Mouse (Mus musculus) lung, postnatal 10 days (tissue): ENCODE results near the gene Hcar1.

Experiments used
- DNase-seq: peaks from one replicate; pipeline ENCODE4 v3.0.0; 2021

Gene Hcar1

GRCm38 (mm10) chr5:123879928-123880327 lies at the start of gene Hcar1:
Gene Hcar1, minus strand, starts transcription at chr5:123880020.
- DNase-seq = peak; percentile 54

GRCm38 (mm10) chr5:123927118-123927517 lies 47.3 kb upstream of the Hcar1 start, which contains the start of gene Gm43518:
Gene Gm43518, plus strand, starts transcription at chr5:123927418.
- DNase-seq = no peak

GRCm38 (mm10) chr5:123922112-123922511 lies 42.3 kb upstream of the Hcar1 start:
- DNase-seq = no peak

- DNase-seq = no peak
Measured at GRCm38 (mm10) chr5:123914852-123915251, 35.0 kb upstream of the Hcar1 start.

- DNase-seq = no peak
Measured at GRCm38 (mm10) chr5:123907631-123907977, 27.8 kb upstream of the Hcar1 start.

GRCm38 (mm10) chr5:123906976-123907630 lies 27.3 kb upstream of the Hcar1 start, which contains the start of gene Denr:
Gene Denr, plus strand, starts transcription at chr5:123907175.
- DNase-seq = peak; percentile 99

- no peak for DNase-seq
Measured at GRCm38 (mm10) chr5:123906146-123906975, 26.5 kb upstream of the Hcar1 start.

GRCm38 (mm10) chr5:123904059-123904672 lies 24.3 kb upstream of the Hcar1 start:
- DNase-seq = peak; percentile 21

GRCm38 (mm10) chr5:123897352-123897751 lies 17.5 kb upstream of the Hcar1 start:
- no peak for DNase-seq

GRCm38 (mm10) chr5:123896395-123896794 lies 16.6 kb upstream of the Hcar1 start:
- DNase-seq = no peak

- no peak for DNase-seq
Measured at GRCm38 (mm10) chr5:123893520-123893919, 13.7 kb upstream of the Hcar1 start.

- DNase-seq = peak; percentile 55
Measured at GRCm38 (mm10) chr5:123891669-123892068, 11.8 kb upstream of the Hcar1 start.

- no peak for DNase-seq
Measured at GRCm38 (mm10) chr5:123890987-123891386, 11.2 kb upstream of the Hcar1 start.

GRCm38 (mm10) chr5:123890312-123890711 lies 10.5 kb upstream of the Hcar1 start:
- no peak for DNase-seq

GRCm38 (mm10) chr5:123886365-123886764 lies 6.5 kb upstream of the Hcar1 start:
- DNase-seq = no peak

GRCm38 (mm10) chr5:123884332-123884731 lies 4.5 kb upstream of the Hcar1 start:
- DNase-seq = no peak

GRCm38 (mm10) chr5:123883891-123884290 lies 4.1 kb upstream of the Hcar1 start:
- no peak for DNase-seq

GRCm38 (mm10) chr5:123880778-123881177 lies 958 bp upstream of the Hcar1 start:
- no peak for DNase-seq

GRCm38 (mm10) chr5:123878056-123878455 lies 1.8 kb downstream of the Hcar1 start:
- DNase-seq = no peak

- DNase-seq = no peak
Measured at GRCm38 (mm10) chr5:123874177-123874576, 5.6 kb downstream of the Hcar1 start.

GRCm38 (mm10) chr5:123869615-123870014 lies 10.2 kb downstream of the Hcar1 start:
- DNase-seq = no peak

GRCm38 (mm10) chr5:123866457-123866856 lies 13.4 kb downstream of the Hcar1 start:
- DNase-seq = no peak

GRCm38 (mm10) chr5:123865365-123865764 lies 14.5 kb downstream of the Hcar1 start, which contains the start of gene Hcar2:
Gene Hcar2, minus strand, starts transcription at chr5:123865499.
- DNase-seq = no peak

GRCm38 (mm10) chr5:123863934-123864333 lies 15.9 kb downstream of the Hcar1 start:
- no peak for DNase-seq
